8 mouse cellular contexts compared by ENCODE assay signal in the genomic region with DNA sequence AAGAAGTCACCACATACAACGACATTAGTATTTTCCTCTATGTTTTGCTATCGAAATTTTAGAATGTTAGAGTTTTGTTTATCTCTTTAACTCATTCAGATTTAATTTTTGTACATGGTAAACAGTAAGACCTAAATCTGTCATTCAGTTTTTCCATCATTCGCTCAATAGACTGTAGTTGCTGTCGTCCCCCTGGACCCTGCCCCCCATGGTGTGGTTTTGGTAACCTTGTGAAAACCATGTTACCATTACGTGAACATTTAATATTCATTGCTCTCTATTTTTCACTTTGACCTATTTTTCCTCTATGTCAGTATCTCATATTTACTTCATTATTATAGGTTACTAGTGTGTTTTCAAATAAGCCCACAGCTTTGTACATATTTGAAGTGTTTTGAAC. TPM values are rescaled to one million over a fixed set of nuclear protein-coding genes. Genes with fewer than 3 reads are reported as not detected.
A peak's percentile ranks its signal among the peaks of the same experiment; 100 is the strongest.
DNase-seq lines count a peak whose midpoint lies in the region; ATAC-seq and TF ChIP-seq lines count a peak whose summit lies in the region.

No protein-coding gene starts in this region.

- H3K9me3 ChIP-seq in kidney, embryonic 16.5 days (ENCODE audit: low read length) = no peaks in the 10 kb centered on the region
- H3K9me3 ChIP-seq in hindbrain, embryonic 14.5 days (ENCODE audit: control insufficient read depth, low read length) = no peaks in the 10 kb centered on the region
- no peaks in the 10 kb centered on the region for H3K9me3 ChIP-seq in midbrain, embryonic 14.5 days (ENCODE audit: control insufficient read depth, low read length)

- H3K27ac ChIP-seq in kidney, embryonic 16.5 days (ENCODE audit: low read length) = no peak overlapping the region
- no peak overlapping the region for H3K27ac ChIP-seq in cortical plate, adult 2 months (ENCODE audit: insufficient read depth, low read length)
- H3K27ac ChIP-seq in hindbrain, embryonic 14.5 days = peak overlapping the region; percentile 81
- H3K27ac ChIP-seq in midbrain, embryonic 14.5 days (replicated peaks; ENCODE audit: low read depth, low read length) = peak overlapping the region; percentile 80; the same call in 1 of the 2 replicates

- H3K4me1 ChIP-seq in kidney, embryonic 16.5 days (ENCODE audit: insufficient read depth, low read length) = peaks cover 4% of the 10 kb centered on the region
- no peaks in the 10 kb centered on the region for H3K4me1 ChIP-seq in cortical plate, adult 2 months (ENCODE audit: control insufficient read depth, insufficient read depth, low read length)
- H3K4me1 ChIP-seq in hindbrain, embryonic 14.5 days (replicated peaks; ENCODE audit: control insufficient read depth, insufficient read depth, low read length) = peaks cover 5% of the 10 kb centered on the region; the same call in 1 of the 2 replicates
- peaks cover 3% of the 10 kb centered on the region; the same call in 1 of the 2 replicates for H3K4me1 ChIP-seq in midbrain, embryonic 14.5 days (ENCODE audit: control insufficient read depth, insufficient read depth, low read length)

- no peaks in the 10 kb centered on the region for H3K27me3 ChIP-seq in kidney, embryonic 16.5 days (ENCODE audit: insufficient read depth, low read length)
- H3K27me3 ChIP-seq in hindbrain, embryonic 14.5 days (ENCODE audit: control insufficient read depth, insufficient read depth, low read length) = no peaks in the 10 kb centered on the region
- H3K27me3 ChIP-seq in midbrain, embryonic 14.5 days (ENCODE audit: control insufficient read depth, insufficient read depth, low read length) = no peaks in the 10 kb centered on the region

- peak overlapping the region; percentile 44; the same call in 1 of the 2 replicates for H3K9ac ChIP-seq in kidney, embryonic 16.5 days (replicated peaks; ENCODE audit: low read length)
- H3K9ac ChIP-seq in hindbrain, embryonic 14.5 days = peak overlapping the region; percentile 62
- peak overlapping the region; percentile 47; the same call in 1 of the 2 replicates for H3K9ac ChIP-seq in midbrain, embryonic 14.5 days (replicated peaks; ENCODE audit: low read length)

- 21% methylated on average over 5 of the region's 5 CpGs for WGBS in kidney, embryonic 16.5 days
- WGBS in hindbrain, embryonic 14.5 days = 13% methylated on average over 5 of the region's 5 CpGs
- WGBS in midbrain, embryonic 14.5 days = 21% methylated on average over 5 of the region's 5 CpGs

- H3K4me3 ChIP-seq in kidney, embryonic 16.5 days (ENCODE audit: low read length) = peak overlapping the region; percentile 61
- H3K4me3 ChIP-seq in cortical plate, adult 2 months (ENCODE audit: insufficient read depth, low read length) = peak overlapping the region; percentile 70
- peak overlapping the region; percentile 40 for H3K4me3 ChIP-seq in hindbrain, embryonic 14.5 days (replicated peaks; ENCODE audit: low read length)
- H3K4me3 ChIP-seq in midbrain, embryonic 14.5 days (replicated peaks; ENCODE audit: low read depth, low read length) = peak overlapping the region; percentile 52

- no peak for TF ChIP-seq POLR2A in cortical plate, adult 2 months (IDR thresholded peaks at IDR 0.05; ENCODE audit: extremely low read depth, insufficient read depth, low read length)

- no peak for DNase-seq in kidney, postnatal 36 days
- peak; percentile 32 for DNase-seq in hindbrain, embryonic 14.5 days (ENCODE audit: low spot score)
- no peak for DNase-seq in midbrain, embryonic 14.5 days
- no peak for DNase-seq in urinary bladder, postnatal 10 days (ENCODE audit: low spot score)
- no peak for DNase-seq in lung, postnatal 14 days
- DNase-seq in adrenal gland, postnatal 25 days = no peak

- no peak for ATAC-seq in kidney, embryonic 16.5 days (ENCODE audit: low FRiP score, low TSS enrichment)
- no peak for ATAC-seq in hindbrain, embryonic 14.5 days (ENCODE audit: low FRiP score)
- ATAC-seq in midbrain, embryonic 14.5 days (ENCODE audit: low FRiP score, low TSS enrichment) = no peak

- no peak for TF ChIP-seq CTCF in cortical plate, adult 2 months (IDR thresholded peaks at IDR 0.05; ENCODE audit: extremely low read depth, insufficient read depth, low read length)

- H3K4me2 ChIP-seq in kidney, embryonic 16.5 days (replicated peaks; ENCODE audit: low read depth, low read length) = peak overlapping the region; percentile 49
- peak overlapping the region; percentile 52 for H3K4me2 ChIP-seq in hindbrain, embryonic 14.5 days (replicated peaks)
- H3K4me2 ChIP-seq in midbrain, embryonic 14.5 days (ENCODE audit: low read length) = peak overlapping the region; percentile 50

- no peaks in the 10 kb centered on the region for H3K36me3 ChIP-seq in kidney, embryonic 16.5 days (ENCODE audit: insufficient read depth, low read length)
- no peaks in the 10 kb centered on the region for H3K36me3 ChIP-seq in hindbrain, embryonic 14.5 days (replicated peaks; ENCODE audit: control insufficient read depth, insufficient read depth)
- no peaks in the 10 kb centered on the region for H3K36me3 ChIP-seq in midbrain, embryonic 14.5 days (ENCODE audit: control insufficient read depth, insufficient read depth, low read length)

RNA-seq across cellular contexts. Expression of a gene that starts 24.4 kb away (rescaled TPM):
- 0.06 and 0.30 TPM in 2 replicates for polyA plus RNA-seq in kidney, embryonic 16.5 days (2015; fragmentation: Nextera tagmentation; extraction: Ambion mirVana)
- polyA plus RNA-seq in cortical plate, adult 2 months (2012; rRNA removed) = 0.04 and 0.19 TPM in 2 replicates
- polyA plus RNA-seq in hindbrain, embryonic 14.5 days (2014; fragmentation: Nextera tagmentation; extraction: Ambion mirVana) = 0.23 TPM in 1 of 2 replicates, not detected in the other
- not detected in 2 replicates for polyA plus RNA-seq in midbrain, embryonic 14.5 days (2014; fragmentation: Nextera tagmentation; extraction: Ambion mirVana)
- total RNA-seq in adrenal gland, postnatal 25 days (2021) = not detected in 2 replicates

RNA-seq across cellular contexts. Expression of a gene that starts 41.7 kb away (rescaled TPM):
- polyA plus RNA-seq in kidney, embryonic 16.5 days (2015; fragmentation: Nextera tagmentation; extraction: Ambion mirVana) = not detected in 2 replicates
- polyA plus RNA-seq in cortical plate, adult 2 months (2012; rRNA removed) = not detected in 2 replicates
- polyA plus RNA-seq in hindbrain, embryonic 14.5 days (2014; fragmentation: Nextera tagmentation; extraction: Ambion mirVana) = 0.51 and 0.78 TPM in 2 replicates
- polyA plus RNA-seq in midbrain, embryonic 14.5 days (2014; fragmentation: Nextera tagmentation; extraction: Ambion mirVana) = 0.45 and 0.94 TPM in 2 replicates
- not detected in 2 replicates for total RNA-seq in adrenal gland, postnatal 25 days (2021)

Comparison
In these comparisons a context has a peak if more than half of its experiments do, and no peak if none do; other contexts are left out.
1. H3K27ac ChIP-seq: peak in hindbrain, embryonic 14.5 days (single experiment) and midbrain, embryonic 14.5 days (single experiment); none in kidney, embryonic 16.5 days (single experiment) and cortical plate, adult 2 months (single experiment).
2. Peak in every context shown above with its lines, with median percentiles within 50 percentile points of each other: H3K4me2 ChIP-seq, H3K4me3 ChIP-seq and H3K9ac ChIP-seq.